Mouse (Mus musculus) lung, postnatal 36 days (tissue): ENCODE results near the gene L1td1.

Experiments used
- DNase-seq: peaks from one replicate; pipeline ENCODE4 v3.0.0; 2022; ENCODE audit warnings: mixed read lengths

Gene L1td1

DNA sequence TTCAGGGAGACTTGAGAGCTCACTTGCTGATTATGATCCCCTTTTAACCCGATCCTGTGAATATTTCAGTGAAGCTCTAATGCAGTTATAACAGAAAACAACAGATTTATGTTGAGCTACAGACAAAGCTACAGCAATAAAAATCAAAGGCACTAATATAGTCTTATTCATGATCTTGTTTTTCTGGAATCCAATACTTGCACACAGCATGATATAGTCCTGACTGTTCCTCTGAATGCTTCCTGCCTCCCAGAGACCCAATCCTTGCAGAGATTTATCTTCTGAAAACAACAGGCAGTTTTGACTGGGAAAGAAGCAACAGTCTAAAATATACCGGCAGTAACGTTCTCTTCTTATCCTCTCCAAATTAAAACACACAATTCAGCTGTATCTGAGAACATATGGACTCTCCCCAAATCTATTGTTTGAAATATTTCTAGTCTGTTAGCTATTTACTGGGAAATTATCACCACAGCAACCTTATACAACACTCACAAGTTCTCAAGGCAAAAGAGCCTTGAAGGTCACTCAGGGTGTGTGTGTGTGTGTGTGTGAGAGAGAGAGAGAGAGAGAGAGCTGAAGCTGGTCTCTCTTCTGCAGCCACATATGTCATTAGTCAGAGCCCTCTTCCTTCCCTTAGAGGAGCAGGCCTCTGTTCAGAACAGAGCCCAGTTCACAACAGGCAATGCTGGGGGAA is 16.8 kb downstream of the L1td1 start:
- no peak for DNase-seq

DNA sequence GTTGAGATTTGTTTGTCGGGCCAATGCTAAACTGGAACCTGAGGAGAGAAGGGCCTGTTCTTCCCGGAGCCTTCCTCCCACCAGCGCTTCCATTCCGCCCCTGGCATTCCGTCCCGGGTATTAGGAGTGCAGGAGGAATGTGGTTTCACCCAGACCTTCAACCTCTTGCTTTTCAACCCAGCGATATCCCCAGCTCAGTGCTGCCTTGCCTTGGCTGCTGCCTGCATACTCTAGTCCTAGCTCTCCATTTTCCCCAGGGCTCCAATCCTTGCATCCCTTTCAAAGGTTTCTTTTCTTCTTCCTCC is 17.3 kb downstream of the L1td1 start:
- DNase-seq = no peak

DNA sequence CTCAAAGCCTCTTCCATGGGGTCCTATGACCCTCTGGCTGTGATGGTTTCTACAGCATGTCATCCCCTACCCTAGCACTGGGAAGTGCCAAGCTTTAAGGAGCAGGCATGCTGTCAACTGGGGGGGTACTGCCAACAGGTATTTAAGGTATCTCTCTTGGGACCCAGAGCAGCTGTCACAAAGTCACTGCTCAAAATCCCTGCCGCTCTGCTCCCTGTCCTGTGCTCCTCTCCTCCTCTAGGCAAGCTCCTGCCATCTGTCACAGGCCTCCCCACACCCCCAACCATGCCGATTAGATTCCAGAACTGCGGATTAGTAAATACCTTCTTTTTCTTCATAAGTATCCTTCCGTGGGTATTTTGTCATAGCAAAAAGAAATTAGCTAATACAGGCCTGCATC is 27.9 kb downstream of the L1td1 start:
- no peak for DNase-seq

DNA sequence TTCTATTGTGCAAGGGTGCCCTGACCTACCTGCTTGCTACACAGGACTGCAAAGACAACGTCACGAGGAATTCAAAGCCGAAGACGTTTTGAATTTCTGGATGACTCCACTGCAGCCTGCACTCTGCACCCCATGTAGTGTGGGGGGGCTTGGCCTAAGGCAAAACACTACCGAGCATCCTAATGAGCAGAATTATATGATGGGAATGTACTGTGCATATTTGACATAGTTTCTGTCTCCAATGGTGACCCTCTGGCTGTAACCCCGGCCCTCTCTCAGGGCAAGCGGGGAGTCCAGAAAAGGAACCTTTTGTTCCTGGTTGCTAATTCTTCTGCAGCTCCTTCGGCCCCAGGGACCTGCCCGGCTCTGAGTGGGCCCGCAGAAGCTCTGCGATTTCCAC is 29.6 kb downstream of the L1td1 start:
- no peak for DNase-seq

DNA sequence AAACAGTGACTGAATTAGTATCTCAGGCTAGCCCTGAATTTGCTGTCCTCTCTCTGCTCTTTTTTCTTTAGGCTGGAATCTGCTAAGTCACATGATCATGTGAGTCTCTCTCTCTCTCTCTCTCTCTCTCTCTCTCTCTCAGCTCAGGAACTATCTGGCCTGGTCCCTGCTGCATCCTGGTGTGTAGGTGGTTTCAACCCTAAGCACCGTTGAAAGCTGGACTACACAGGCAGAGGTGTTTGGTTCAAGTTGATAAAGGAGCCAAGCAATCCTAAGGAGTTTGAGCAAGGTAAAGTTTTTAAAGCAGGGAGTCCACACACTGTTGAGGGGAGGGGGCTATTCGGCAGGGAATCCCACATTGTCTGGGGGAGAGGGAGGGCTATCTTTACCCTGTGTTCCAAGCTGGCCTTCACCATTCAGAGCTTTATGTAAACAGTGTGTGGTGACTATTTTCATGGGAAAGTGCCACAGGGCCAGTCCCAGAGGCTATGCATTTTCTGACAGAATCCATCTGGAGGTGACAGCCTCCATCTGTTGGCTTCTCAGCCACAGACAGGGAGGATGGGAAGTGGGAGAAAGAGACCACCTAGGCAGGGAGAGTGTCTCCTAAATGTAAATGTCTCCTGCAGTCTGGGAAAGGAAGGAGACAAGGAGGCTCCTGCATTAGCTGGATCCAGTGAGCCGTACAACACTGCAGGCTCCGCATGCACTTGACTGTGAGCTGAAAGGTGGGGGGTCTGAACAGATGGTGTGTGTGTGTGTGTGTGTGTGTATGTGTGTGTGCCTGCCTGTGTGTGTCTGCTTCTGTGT is 31.7 kb downstream of the L1td1 start:
- DNase-seq = peak; percentile 27

DNA sequence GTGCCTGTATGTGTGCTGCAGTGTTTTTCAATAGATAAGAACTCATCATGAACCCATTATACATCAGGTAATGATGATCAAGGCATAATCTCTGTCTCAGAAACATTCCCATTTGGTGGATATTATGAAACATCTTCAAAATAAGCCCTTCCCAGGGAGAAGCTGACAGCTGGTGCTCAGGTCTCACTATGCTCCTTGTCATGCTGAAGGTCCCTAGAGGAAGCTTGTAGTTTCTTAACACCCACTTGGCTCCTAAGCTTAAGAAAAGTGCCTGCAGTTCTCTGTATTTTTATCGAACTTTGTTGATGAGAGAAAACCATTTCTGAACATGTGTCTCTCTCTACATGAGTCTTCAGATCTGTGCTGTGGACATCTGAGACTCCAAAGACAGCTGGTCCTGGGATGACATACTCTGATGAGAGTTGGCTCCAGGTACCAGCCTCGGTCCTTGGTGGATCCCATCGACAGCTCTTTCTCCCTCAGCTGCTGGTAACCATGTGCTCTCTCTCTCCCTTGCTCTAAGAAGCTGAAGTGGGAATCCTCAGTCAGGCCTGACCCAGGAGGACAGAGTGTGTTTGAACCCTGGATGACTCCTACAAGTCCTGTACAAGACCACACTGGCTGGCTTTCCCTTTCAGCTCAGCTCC is 32.5 kb downstream of the L1td1 start:
- DNase-seq = peak; percentile 4

DNA sequence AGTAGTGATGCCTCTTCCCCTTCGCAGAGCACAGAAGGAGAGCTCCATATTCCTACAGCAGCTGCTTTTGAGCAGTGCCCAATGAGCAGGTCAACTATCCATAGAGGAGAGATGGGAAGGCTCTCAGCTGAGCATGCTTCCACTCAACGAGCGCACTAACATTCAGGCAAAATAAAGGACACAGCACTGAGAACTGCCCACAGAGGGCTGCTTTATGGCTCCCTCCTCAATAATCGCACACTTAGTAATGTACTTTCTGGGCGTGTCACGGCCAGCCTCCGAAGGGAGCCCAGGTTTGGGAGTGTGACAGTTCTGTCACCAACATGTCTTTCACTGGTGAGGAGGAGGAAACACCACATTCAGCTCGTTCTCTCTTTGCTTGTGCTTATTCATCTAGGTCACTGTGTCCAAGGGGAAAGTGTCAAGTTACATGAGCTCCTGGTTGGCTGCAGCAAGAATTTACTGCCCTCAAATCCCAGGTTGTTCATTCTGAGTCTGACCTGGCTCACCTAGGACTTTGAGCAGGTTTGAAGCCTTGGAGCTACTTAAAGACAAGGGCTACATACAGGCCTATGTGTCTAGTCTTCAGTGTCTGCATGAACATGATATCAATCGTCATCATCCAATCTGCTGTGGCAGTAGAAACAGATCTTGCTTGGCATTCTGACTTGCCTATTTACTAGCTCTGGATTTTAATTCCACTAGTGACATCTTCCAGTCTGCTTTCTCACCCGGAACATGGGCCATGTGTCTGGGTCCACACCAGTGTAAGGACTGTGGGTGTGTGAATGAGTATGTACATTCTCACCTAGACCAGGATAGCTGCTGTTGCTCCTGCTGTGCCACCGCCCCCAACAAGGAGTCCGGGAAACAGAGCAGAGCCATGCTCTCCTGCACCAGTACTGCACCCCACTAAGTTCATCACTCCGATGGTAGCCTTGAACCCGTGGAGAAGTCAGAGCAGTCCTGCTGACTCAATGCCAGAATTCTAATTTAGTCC is 40.9 kb downstream of the L1td1 start:
- no peak for DNase-seq

DNA sequence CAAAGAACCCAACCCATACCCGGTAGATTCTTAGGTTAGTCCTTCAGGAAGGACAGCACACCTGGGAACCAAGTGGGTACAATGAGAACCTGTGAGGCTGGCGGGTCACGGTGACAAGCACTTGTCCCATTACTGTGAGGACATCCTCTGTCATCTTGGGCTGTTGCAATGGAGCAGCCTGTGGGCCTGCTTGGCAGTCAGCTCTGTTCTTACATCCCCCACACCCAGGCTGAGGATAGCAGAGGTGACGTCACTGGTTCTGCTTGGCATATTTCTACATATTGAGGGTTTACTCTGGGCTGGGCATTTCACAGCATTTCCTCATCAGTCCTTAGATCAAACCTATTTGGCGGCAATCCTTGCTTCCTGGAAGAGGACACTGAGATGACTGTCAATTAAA is 47.3 kb downstream of the L1td1 start:
- DNase-seq = no peak

DNA sequence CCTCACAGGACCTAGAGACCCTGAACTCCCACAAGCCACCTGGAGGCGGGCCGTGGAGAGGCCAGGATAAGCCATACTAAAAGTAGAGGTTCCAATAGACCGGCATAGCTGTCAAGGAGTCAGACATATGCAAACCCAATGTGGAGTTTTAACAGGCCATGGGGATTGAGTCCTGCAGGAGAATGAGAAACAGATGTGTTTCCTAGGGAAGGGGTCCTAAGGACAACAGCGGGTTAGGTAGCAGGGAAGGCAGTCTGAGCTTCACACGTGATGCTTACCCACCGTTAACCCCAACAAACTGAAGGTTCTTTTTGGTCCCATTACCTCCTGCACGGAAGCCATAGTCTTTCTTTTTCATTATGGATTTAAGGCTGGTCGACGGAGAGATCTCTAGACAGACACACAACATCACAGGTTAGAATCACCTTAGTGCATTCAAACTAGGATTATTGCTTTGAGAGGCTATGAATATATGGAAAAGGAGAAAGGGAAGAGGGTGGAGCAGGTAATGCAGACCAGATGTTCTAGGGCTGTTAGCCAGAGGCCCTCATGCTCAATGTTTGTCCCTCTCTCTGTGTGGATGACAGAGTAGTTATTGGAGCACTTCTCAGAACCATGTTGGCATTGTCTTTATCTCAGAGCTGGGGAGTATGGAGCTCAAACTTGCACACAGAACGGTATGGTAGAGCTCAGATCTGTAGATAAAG is 50.3 kb downstream of the L1td1 start:
- no peak for DNase-seq

DNA sequence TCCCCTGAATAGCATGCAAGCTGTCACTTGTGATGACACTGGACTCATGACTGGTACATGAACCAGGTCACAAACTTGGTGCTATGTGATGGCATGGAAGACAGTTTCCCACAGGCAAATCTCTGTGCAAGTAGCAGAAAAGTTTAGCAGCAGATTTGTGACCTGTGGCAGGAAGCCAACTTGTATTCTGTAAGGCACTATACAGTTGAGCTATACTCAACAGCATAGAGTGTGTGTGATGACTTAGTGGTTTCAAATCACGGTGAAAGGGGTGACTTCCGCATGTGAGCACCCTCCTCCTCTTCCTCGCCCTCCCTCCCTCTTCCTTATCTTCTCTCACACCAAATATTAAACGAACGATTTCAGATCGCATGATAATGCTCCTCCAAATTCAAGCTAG is 50.9 kb downstream of the L1td1 start:
- DNase-seq = no peak

DNA sequence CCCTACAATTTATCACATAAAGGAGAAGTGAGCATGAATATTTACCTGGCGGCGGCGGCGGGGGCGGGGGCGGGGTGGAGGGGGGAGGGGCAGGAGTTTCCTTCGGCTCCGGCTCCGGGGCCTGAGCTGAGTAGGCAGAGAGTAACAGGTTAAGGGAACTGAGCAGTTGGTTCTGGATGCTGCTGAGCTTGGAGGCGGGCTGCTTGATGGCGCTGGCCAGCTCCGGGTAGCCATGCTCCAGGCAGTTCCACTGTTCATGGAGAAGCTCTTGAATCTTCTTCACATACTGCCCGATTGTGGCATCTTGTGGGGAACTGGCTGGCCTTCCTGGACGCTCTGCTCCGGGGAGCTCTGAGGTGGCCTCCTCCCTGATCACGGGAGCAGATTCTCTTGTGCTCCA is 51.7 kb downstream of the L1td1 start:
- no peak for DNase-seq

DNA sequence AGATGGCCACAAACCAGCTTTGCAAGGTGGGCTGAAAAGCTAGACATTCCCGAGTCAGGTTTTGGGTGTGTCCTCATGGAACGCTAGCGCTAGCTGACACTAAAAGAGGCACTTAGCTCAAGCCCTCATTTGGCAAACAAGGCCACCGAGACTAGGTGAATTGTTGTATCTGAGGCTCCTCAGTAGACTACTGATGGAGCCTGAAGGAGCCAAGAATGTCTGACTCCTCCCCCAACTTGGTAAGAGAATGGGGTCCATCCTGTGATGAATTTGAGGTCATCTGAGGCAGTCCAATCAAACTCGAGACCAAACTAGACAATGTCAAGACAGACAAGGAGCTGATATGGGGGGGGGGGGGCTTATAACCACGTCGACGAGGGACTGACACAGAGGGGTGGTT is 59.3 kb downstream of the L1td1 start:
- no peak for DNase-seq

DNA sequence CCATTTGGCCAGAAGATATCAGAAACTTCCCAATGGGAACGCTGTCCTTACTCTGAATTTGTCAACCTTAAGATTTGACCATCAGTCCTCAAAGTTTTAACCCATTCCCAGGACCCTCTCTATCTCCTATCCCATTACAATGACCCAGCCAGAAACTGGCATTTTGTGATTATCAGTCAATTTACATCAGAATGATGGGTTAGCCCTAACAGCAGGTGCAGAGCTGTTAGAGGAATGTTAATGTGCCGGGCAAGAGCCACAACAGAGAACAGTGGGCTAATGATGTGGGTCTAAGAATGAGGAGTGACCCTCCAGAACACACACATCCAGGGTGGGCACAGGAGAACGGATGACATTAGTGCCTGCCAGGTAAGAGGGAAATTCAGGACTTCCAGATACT is 59.7 kb downstream of the L1td1 start:
- no peak for DNase-seq
